Mouse (Mus musculus) limb, embryonic 11.5 days (tissue): ENCODE data around the gene Efemp2. TPM values are rescaled to one million over a fixed set of nuclear protein-coding genes. Genes with fewer than 3 reads are reported as not detected.
A peak's percentile ranks its signal among the peaks of the same experiment; 100 is the strongest.
"Not testable (repeated sequence)": the region's sequence is repeated elsewhere in the genome, so short reads cannot be mapped to it uniquely, and the experiment has no call there.

Experiments
- ATAC-seq: fragments of 200-750 bp; cut with Nextera tagmentation; 2 replicates; pipeline ENCODE4 v1.8.0; 2017; ENCODE audit warnings: low read depth; ENCODE audit not compliant: insufficient number of reproducible peaks, low FRiP score, low TSS enrichment
- DNase-seq: peaks from one replicate; pipeline ENCODE4 v3.0.0-alpha.2; 2015; ENCODE audit warnings: low spot score
- H3K27ac ChIP-seq: fragments of 300-500 bp; sonication (generic); replicated peaks from 2 replicates; pipeline ENCODE4 v1.5.1; 2014; ENCODE audit warnings: low read depth, mild to moderate bottlenecking, low read length
- H3K27me3 ChIP-seq: fragments of 300-500 bp; sonication (generic); 2 replicates; pipeline ENCODE4 v1.6.1; 2014; ENCODE audit warnings: mild to moderate bottlenecking, low read length, mixed read lengths; ENCODE audit not compliant: control insufficient read depth, insufficient read depth
- H3K36me3 ChIP-seq: fragments of 300-500 bp; sonication (generic); 2 replicates; pipeline ENCODE4 v1.6.1; 2014; ENCODE audit warnings: mild to moderate bottlenecking, low read length, moderate library complexity, mixed read lengths; ENCODE audit not compliant: control insufficient read depth, insufficient read depth
- H3K4me1 ChIP-seq: fragments of 300-500 bp; sonication (generic); 2 replicates; pipeline ENCODE4 v1.6.1; 2014; ENCODE audit warnings: low read length, mixed read lengths; ENCODE audit not compliant: control insufficient read depth, insufficient read depth
- H3K4me2 ChIP-seq: fragments of 300-500 bp; sonication (generic); 2 replicates; pipeline ENCODE4 v1.6.1; 2014; ENCODE audit warnings: low read depth, mild to moderate bottlenecking, moderate library complexity; ENCODE audit not compliant: severe bottlenecking
- H3K4me3 ChIP-seq: fragments of 300-500 bp; sonication (generic); 2 replicates; pipeline ENCODE4 v1.5.1; 2014; ENCODE audit warnings: low read depth, low read length
- H3K9ac ChIP-seq: fragments of 300-500 bp; sonication (generic); 2 replicates; pipeline ENCODE4 v1.6.1; 2014; ENCODE audit warnings: mild to moderate bottlenecking, low read length
- H3K9me3 ChIP-seq: fragments of 300-500 bp; sonication (generic); 2 replicates; pipeline ENCODE4 v1.6.1; 2016; ENCODE audit warnings: low read length; ENCODE audit not compliant: control insufficient read depth
- WGBS: fragments of 180-500 bp; shearing (Covaris S2); extraction: QIAGEN DNeasy Blood & Tissue Kit; methylation state at CpG from one replicate; pipeline ENCODE4 v1.1.7; 2014; 5-methylcytosine and 5-hydroxymethylcytosine counted together
- polyA plus RNA-seq: library from polyadenylated mRNA; unstranded; fragments of >200 nt; fragmentation: Nextera tagmentation; extraction: Ambion mirVana; gene quantifications from 2 replicates; pipeline ENCODE4 v1.2.1, GENCODE M21; 2014

The Efemp2 gene
- polyA plus RNA-seq, 1 experiment from 2014 or later, result 105 TPM

GRCm38 (mm10) chr19:5485371-5485770 is 11.6 kb downstream of the Efemp2 start:
- Histone ChIP-seq H3K4me3 (no peak overlapping the region), H3K4me2 (no peak overlapping the region), H3K27ac (no peak overlapping the region), H3K4me1 (peaks cover 4% of the 10 kb centered on the region; the same call in 1 of the 2 replicates), H3K27me3 (no peaks in the 10 kb centered on the region), H3K9ac (no peak overlapping the region), H3K36me3 (peaks cover 12% of the 10 kb centered on the region), H3K9me3 (no peaks in the 10 kb centered on the region)
- WGBS, result 92% methylated on average over 8 of the region's 8 CpGs
- DNase-seq (no peak), ATAC-seq (no peak)

- WGBS, result 92% methylated on average over 7 of the region's 7 CpGs
- no peak overlapping the region for H3K4me2 ChIP-seq
These were observed 12.1 kb downstream of the Efemp2 start for GRCm38 (mm10) chr19:5485821-5486220.

GRCm38 (mm10) chr19:5486286-5486685 is 12.5 kb downstream of the Efemp2 start:
- no peaks in the 10 kb centered on the region for H3K9me3 ChIP-seq
- no peaks in the 10 kb centered on the region for H3K27me3 ChIP-seq
- no peak overlapping the region for H3K9ac ChIP-seq
- DNase-seq (no peak), ATAC-seq (no peak)
- H3K4me3 ChIP-seq, result no peak overlapping the region
- no peak overlapping the region for H3K4me2 ChIP-seq
- peaks cover 4% of the 10 kb centered on the region; the same call in 1 of the 2 replicates for H3K4me1 ChIP-seq
- H3K27ac ChIP-seq, result no peak overlapping the region
- H3K36me3 ChIP-seq, result peaks cover 12% of the 10 kb centered on the region
- WGBS, result 90% methylated on average over 8 of the region's 8 CpGs

More at GRCm38 (mm10) chr19:5485821-5486220, 12.1 kb downstream of the Efemp2 start:
- Histone ChIP-seq H3K4me1 (peaks cover 4% of the 10 kb centered on the region; the same call in 1 of the 2 replicates), H3K4me3 (no peak overlapping the region), H3K27ac (no peak overlapping the region), H3K9me3 (no peaks in the 10 kb centered on the region), H3K27me3 (no peaks in the 10 kb centered on the region), H3K9ac (no peak overlapping the region), H3K36me3 (peaks cover 12% of the 10 kb centered on the region)
- no peak for ATAC-seq
- DNase-seq, result no peak

GRCm38 (mm10) chr19:5486771-5487170 is 13.0 kb downstream of the Efemp2 start:
- DNase-seq, result no peak
- peak overlapping the region; percentile 59; the same call in 1 of the 2 replicates for H3K4me2 ChIP-seq
- 90% methylated on average over 4 of the region's 4 CpGs for WGBS
- H3K4me3 ChIP-seq, result no peak overlapping the region
- H3K27me3 ChIP-seq, result no peaks in the 10 kb centered on the region
- H3K36me3 ChIP-seq, result peaks cover 10% of the 10 kb centered on the region
- peaks cover 4% of the 10 kb centered on the region; the same call in 1 of the 2 replicates for H3K4me1 ChIP-seq
- H3K9ac ChIP-seq, result no peak overlapping the region
- no peak for ATAC-seq
- H3K9me3 ChIP-seq, result no peaks in the 10 kb centered on the region
- H3K27ac ChIP-seq, result no peak overlapping the region

- Histone ChIP-seq H3K4me2 (peak within 1 kb of the TSS; percentile 59), H3K9ac (peak within 1 kb of the TSS; percentile 60), H3K9me3 (no peaks in the 10 kb centered on the region), H3K27ac (peak within 1 kb of the TSS; percentile 90), H3K27me3 (no peaks in the 10 kb centered on the region), H3K4me1 (peaks cover 9% of the 10 kb centered on the region; the same call in 1 of the 2 replicates), H3K4me3 (peak within 1 kb of the TSS; percentile 41), H3K36me3 (peaks cover 15% of the 10 kb centered on the region)
- under 1% methylated on average over 39 of the region's 39 CpGs for WGBS
- peak; percentile 80 for ATAC-seq
- peak; percentile 99 for DNase-seq
These were observed 14.2 kb downstream of the Efemp2 start, which contains the start of gene Mus81 for GRCm38 (mm10) chr19:5487768-5488550. Gene Mus81 (minus strand): TSS chr19:5488402.

- H3K9ac ChIP-seq, result peak overlapping the region; percentile 47
- no peaks in the 10 kb centered on the region for H3K9me3 ChIP-seq
- H3K4me1 ChIP-seq, result peaks cover 9% of the 10 kb centered on the region; the same call in 1 of the 2 replicates
- peak overlapping the region; percentile 90 for H3K27ac ChIP-seq
- under 1% methylated on average over 26 of the region's 26 CpGs for WGBS
- peak; percentile 80 for ATAC-seq
- H3K27me3 ChIP-seq, result no peaks in the 10 kb centered on the region
- DNase-seq, result peak; percentile 99
- peak overlapping the region; percentile 41 for H3K4me3 ChIP-seq
- H3K36me3 ChIP-seq, result peaks cover 19% of the 10 kb centered on the region
- H3K4me2 ChIP-seq, result peak overlapping the region; percentile 59
These were observed 15.3 kb downstream of the Efemp2 start for GRCm38 (mm10) chr19:5488878-5489571.

GRCm38 (mm10) chr19:5489721-5490120 is 16.0 kb downstream of the Efemp2 start:
- H3K9me3 ChIP-seq, DNase-seq, H3K27me3 ChIP-seq, H3K9ac ChIP-seq, ATAC-seq, H3K4me1 ChIP-seq: not testable (repeated sequence)
- H3K4me2 ChIP-seq, result peak overlapping the region; percentile 20; the same call in 1 of the 2 replicates
- H3K4me3 ChIP-seq, result peak overlapping the region; percentile 100; the same call in 1 of the 2 replicates
- WGBS, result 57% methylated on average over 10 of the region's 10 CpGs
- H3K27ac ChIP-seq, result peak overlapping the region; percentile 97; the same call in 1 of the 2 replicates
- H3K36me3 ChIP-seq, result peaks cover 21% of the 10 kb centered on the region

GRCm38 (mm10) chr19:5490313-5490897 is 16.7 kb downstream of the Efemp2 start, which contains the start of gene Cfl1:
Gene Cfl1 (plus strand): TSS chr19:5490455.
- ATAC-seq (peak; percentile 45), DNase-seq (peak; percentile 96)
- peak within 1 kb of the TSS; percentile 97 for H3K27ac ChIP-seq
- H3K4me2 ChIP-seq, result peak within 1 kb of the TSS; percentile 59
- peak within 1 kb of the TSS; percentile 100 for H3K4me3 ChIP-seq
- H3K9ac ChIP-seq, result peak within 1 kb of the TSS; percentile 94
- peaks cover 9% of the 10 kb centered on the region; the same call in 1 of the 2 replicates for H3K4me1 ChIP-seq
- no peaks in the 10 kb centered on the region for H3K9me3 ChIP-seq
- under 1% methylated on average over 62 of the region's 62 CpGs for WGBS
- H3K27me3 ChIP-seq, result no peaks in the 10 kb centered on the region
- peaks cover 20% of the 10 kb centered on the region for H3K36me3 ChIP-seq
